Mouse (Mus musculus): ENCODE measurements around the gene Fam133b. TPM values are rescaled to one million over a fixed set of nuclear protein-coding genes. Genes with fewer than 3 reads are reported as not detected.
A peak's percentile ranks its signal among the peaks of the same experiment; 100 is the strongest.
"Not testable (repeated sequence)": the region's sequence is repeated elsewhere in the genome, so short reads cannot be mapped to it uniquely, and the experiment has no call there.

Gene Fam133b
- total RNA-seq, 2 experiments from 2014 or later, result 11.6 to 14.9 TPM

GRCm38 (mm10) chr5:3596399-3596766, 52.8 kb downstream of the Fam133b start, which contains the start of gene Rbm48:
Rbm48 (minus strand) TSS chr5:3596585.
- DNase-seq, result peak; percentile 70 to 75
- intact Hi-C loops (cut with DNase I), result loop anchor here (5.0 kb wide), 1 partner anchor 51 kb away; no protein-coding TSS in a partner anchor

- intact Hi-C loops (cut with DNase I), result loop anchor here (5.0 kb wide), 1 partner anchor 50 kb away; no protein-coding TSS in a partner anchor
These were observed 53.5 kb downstream of the Fam133b start for GRCm38 (mm10) chr5:3597171-3597570.

DNA sequence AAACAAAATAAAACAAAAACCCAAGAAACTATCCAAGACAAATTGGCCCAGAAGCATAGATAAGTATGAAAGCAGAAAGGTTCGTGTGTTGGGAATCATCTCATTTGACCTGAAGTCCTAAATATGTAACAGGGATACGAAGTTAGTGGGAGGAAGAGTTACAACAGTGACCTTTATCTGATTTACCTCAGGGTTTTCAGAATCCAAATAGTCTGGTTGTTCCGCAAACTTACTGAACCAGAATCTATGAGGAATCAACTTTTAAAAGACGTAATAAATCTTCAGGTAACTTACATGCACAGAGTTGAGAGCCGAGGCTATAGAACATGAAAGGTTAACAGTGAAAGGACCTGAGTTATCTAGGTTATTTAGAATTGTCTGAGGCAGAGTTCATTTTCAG, 55.1 kb downstream of the Fam133b start:
- no peak for DNase-seq

More at GRCm38 (mm10) chr5:3597171-3597570, 53.5 kb downstream of the Fam133b start:
- DNase-seq, result no peak

DNA sequence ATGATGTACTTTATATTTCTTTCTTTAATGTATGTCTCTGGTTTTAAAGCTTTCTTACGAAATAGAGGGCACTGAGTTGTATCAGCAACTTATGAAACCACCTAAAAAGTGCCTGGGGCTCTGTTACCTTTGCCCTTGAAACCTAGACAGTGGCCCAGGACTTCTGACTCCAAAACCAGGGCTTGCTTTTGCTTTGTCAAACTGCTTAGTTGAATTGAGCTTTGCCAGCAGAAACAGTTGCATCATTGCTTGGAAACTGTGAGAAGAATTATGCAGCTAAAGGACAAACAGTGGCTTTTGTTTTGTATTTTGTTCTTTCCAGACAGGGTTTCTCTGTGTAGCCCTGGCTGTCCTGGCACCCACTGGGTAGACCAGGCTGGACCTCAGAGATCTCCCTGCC, 56.7 kb downstream of the Fam133b start:
- DNase-seq, result no peak
- intact Hi-C loops (cut with DNase I), result no loop called here

More for the DNA sequence above, 55.1 kb downstream of the Fam133b start:
- intact Hi-C loops (cut with DNase I), result loop anchor here (5.0 kb wide), 1 partner anchor 49 kb away; no protein-coding TSS in a partner anchor

DNA sequence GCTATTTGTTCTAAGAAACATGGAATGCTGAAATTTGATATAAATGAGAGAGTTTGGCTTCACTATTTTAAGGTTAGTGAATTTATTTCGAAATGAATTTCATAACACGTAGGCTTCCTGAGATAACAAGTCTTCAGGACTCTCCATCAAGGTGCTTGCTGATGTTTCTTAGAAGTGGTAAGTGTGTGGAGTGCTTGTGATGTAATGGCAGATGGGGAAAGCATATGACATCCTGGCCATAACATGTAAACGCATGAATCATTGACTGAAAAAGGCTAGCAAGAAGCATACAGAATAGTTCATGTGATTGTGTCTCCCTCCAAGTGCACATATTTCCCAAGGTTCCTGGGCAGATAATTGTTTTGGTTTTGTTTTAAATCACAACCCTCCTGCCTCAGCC, 57.2 kb downstream of the Fam133b start:
- intact Hi-C loops (cut with DNase I), result no loop called here
- DNase-seq, result no peak

GRCm38 (mm10) chr5:3607114-3607513, 63.5 kb downstream of the Fam133b start:
- intact Hi-C loops (cut with DNase I), result no loop called here
- no peak for DNase-seq

- intact Hi-C loops (cut with DNase I), result no loop called here
- DNase-seq, result no peak
These were observed 65.6 kb downstream of the Fam133b start for GRCm38 (mm10) chr5:3609241-3609640.

DNA sequence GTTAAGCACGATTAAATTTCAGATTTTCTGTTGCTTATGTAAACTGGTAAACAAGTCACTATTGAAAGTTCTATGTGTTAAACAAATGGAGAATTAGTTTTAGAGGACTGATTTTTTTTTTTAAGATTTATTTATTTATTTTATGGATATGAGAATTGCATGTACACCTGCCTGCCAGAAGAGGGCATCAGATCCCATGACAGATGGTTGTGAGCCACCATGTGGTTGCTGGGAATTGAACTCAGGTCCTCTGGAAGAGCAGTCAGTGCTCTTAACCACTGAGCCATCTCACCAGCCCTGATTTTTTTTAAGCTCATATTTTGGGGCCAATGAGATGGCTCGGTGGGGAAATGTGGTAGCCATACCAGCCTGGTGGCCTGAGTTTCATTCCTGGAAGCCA, 68.2 kb downstream of the Fam133b start:
- DNase-seq; intact Hi-C loops (cut with DNase I): not testable (repeated sequence)

Other genes starting within 250 kb of the Fam133b start
- gene Cdk6, start 202.3 kb upstream of the Fam133b start, total RNA-seq (2021), result 1 to 10 TPM; 1.4 to 2.1 TPM
- gene 1700109H08Rik, start 27.7 kb downstream of the Fam133b start, total RNA-seq (2021), result 1 to 10 TPM; 3.9 to 5.5 TPM
- gene Pex1, start 52.2 kb downstream of the Fam133b start, total RNA-seq (2021), result 1 to 10 TPM; 6.9 to 7.3 TPM
- 1 to 10 TPM; 4.7 to 5.7 TPM for gene Rbm48, start 52.8 kb downstream of the Fam133b start, total RNA-seq (2021)
- gene Tmbim7, start 107.3 kb downstream of the Fam133b start, total RNA-seq (2021), result not detected
- gene Gatad1, start 113.4 kb downstream of the Fam133b start, total RNA-seq (2021), result 10 to 100 TPM; 69.2 to 87.0 TPM